Mouse (Mus musculus): ENCODE measurements around the gene 4933406M09Rik.

The 4933406M09Rik gene

DNA sequence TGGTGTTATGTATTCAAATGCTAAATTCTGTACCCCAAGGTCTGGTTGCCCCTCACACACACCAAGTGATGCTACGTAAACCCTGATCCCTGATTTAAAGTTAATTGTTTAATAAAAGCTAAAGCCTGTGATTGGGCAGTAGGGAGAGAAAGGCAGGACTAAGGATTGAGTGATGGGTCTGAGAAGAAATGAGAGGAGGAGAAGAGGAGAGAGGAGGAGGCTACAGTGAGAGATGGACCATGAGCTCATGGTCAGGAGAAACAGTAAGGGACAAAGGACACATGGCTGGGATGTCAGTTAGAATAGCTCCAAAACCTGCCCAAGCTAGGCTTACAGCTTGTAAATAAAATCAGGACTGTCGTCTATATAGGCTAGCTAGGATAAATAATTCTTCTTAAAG, 4.7 kb upstream of the 4933406M09Rik start:
- DNase-seq (ENCODE audit: low read depth in 2 of 2, low spot score in 2 of 2) = no peak

DNA sequence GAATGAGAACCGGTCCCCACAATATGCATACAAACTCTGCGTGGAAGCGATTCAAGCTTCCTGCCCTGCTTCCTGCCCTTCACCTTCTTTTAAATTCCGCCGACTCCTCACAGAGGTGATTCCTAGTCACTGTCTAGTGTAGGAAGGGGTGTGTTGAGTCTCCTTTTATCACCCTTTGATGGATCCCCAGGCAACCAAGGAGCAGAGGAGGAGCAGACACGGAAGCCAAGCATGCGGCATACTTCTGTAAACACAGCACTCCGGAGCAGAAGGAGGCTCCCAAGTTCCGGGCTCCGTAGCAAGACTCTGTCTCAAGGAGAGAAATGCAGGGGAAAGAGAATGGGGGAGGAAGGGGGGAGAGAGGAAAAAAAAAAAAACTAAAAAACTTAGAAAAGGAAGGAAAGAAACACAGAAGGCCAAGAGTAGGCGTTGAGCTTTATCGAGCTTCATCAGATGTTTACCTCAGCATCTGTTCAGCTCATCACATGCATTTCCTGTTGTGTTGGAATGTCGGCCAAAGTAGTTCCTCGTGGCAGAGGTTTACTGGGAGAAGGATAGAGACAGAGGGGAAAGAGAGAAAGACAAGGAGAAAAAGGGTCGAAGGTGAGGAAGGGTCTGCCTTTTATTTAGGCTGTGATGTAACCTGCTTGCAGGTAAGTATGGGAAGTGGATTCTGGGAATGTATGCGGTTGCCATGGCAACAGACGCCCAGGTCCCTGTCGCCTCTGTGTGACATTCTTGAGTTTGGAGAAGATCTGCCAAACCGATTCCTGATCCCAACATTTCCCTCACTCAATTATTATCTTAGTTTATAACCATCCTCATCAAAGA, 3.7 kb upstream of the 4933406M09Rik start:
- DNase-seq (ENCODE audit: low read depth in 2 of 2, low spot score in 2 of 2) = no peak

DNA sequence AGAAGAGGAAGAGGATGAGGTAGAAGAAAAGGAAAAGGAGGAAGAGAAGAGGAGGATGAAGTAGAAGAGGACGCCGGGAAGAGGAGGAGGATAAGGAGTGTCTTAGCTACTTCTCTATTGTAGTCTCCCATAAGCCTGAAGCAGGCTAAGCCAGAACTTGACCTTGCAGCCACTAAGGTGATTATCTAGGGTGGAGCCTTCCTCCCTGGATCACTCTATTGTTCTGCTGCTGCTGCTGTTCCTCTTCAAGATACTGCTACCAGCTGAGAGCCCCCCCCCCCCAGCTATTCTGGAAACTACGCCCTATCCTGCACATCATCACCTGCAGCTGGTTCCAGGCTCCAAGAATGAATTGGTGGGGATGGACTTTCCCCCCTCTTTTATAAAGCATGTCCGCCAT, 1.2 kb upstream of the 4933406M09Rik start:
- DNase-seq (ENCODE audit: low read depth in 2 of 2, low spot score in 2 of 2) = no peak

DNA sequence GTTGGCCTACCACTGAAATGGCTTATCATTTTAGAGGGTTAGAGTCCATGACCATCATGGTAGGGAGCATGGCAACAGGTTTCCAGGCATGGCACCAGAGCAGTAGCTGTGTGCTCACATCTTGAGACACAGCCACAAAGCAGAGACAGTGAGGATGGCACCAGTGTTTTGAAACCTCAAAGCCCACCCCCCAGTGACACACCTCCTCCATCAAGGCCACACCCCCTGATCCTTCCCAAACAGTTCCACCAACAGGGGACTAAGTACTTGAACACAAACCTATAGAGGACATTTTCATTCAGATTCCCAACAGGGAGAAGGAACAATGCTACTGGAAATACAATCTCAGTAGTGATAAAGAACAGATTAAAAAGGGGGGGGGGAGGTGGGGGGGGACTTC, 564 bp upstream of the 4933406M09Rik start:
- no peak for DNase-seq (ENCODE audit: low read depth in 2 of 2, low spot score in 2 of 2)

DNA sequence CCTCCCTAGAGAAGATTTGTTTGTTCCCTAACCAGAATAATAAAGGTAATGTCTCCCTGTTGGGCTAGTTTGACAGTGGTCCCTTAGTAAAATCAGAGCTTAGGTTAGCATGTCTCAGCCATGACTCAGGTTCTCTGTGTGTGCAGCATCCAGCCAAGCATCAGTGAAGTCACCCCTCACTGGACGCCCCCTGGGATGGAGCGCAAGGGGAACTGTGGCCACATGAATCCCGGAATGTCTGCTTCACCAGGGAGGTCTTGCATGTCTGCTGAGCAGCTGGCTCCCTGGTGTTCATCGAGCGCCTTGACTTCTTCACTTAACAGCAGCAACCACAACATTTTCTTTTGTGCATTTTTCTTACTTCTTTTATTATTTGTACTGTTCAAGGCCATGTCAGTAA, 8.1 kb downstream of the 4933406M09Rik start:
- no peak for DNase-seq (ENCODE audit: low read depth in 2 of 2, low spot score in 2 of 2)

DNA sequence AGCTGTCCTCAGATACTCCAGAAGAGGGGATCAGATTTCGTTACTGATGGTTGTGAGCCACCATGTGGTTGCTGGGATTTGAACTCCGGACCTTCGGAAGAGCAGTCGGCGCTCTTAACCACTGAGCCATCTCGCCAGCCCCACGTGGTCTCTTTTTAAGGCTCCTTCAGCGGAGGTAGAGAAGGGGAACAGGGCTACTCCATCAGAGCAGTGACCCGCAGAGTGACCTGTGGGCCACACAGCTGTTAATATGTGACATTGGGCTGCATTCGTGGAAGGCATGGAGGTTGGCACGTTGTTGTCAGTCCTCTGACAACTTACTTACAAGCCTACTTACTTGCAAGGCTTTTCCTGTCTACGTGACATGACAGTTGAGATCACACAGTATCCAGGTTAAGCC, 12.5 kb downstream of the 4933406M09Rik start:
- no peak for DNase-seq (ENCODE audit: low read depth in 2 of 2, low spot score in 2 of 2)

DNA sequence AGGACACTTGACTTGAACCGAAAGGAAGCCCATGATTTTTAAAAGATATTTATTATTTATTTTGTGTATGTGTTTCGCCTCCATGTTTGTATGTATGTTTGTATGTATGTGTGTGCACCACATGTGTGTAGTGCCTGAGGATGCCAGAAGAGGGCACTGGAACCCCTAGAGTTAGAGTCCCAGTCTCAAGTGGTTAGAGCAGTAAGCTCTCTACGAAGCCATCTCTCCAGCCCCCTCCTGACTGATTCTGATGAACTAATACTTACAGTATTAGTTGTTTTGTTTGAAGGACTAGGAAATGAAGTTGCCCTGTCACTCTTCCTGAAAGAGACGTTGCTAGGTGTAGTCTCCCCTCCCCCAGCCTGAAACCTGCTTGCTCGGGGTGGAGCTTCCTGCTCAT, 14.0 kb downstream of the 4933406M09Rik start:
- DNase-seq (ENCODE audit: low read depth in 2 of 2, low spot score in 2 of 2) = no peak

DNA sequence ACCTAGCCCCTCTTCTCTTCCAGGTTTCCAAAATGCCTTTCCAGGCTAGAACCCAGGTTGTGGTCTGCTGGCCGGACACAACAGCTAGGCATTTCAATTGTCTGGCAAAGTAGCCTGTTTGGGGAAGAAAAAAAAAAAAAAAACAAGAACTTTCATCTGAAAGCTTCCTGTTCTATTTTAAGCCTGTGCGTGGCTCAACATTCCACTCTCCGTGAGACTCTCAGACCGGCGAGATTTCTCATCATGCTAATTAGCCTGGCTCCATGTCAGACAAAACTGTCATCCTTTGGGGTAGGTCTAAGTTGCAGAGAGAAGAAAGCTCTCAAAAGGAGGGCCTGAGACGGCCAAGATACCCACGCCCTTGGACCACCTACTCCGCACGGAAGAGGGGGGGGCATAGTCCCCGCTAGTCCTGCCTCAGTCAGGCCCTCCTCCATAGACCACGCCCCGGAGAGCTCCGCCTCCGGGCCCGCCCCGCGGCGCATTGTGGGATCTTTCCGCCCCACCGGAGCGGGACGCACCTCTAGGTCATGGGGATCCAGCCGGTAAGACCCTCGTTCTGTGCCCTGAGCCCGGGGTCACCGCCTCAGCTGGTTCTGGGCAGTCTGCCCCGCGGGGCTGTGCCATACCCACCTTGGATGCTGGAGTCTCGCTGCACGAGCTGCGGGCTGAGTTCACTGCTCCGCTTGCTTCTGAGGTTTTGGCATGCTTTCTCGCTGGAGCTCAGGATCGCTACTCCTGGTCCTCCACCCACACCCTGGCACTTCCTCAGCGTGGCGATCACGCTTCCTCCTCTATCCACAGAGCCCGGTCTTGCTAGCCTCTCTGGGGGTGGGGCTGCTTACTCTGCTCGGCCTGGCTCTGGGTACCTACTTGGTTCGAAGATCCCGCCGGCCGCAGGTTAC, 20.0 kb downstream of the 4933406M09Rik start, which contains the start of gene Cyb5r1:
Gene Cyb5r1 (plus strand): TSS at position 51 of the 905 bp plus-strand sequence.
- peak; percentile 44 to 67 for DNase-seq (ENCODE audit: low read depth in 2 of 2, low spot score in 2 of 2)

DNA sequence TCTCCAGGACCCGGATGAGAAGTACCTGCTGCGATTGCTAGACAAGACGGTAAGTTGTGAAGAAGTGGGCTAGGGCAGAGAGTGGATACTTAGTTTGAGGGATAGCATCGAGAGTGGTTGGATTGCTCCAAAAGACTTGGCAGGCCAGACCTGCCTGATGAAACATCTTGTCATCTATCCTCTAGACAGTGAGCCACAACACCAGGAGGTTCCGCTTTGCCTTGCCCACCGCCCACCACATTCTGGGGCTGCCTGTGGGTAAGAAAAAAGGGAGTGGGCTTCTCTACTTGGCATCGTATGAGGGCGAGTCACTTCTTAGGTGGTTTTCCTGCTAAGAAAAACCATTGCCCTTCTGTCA, 20.7 kb downstream of the 4933406M09Rik start:
- no peak for DNase-seq (ENCODE audit: low read depth in 2 of 2, low spot score in 2 of 2)

DNA sequence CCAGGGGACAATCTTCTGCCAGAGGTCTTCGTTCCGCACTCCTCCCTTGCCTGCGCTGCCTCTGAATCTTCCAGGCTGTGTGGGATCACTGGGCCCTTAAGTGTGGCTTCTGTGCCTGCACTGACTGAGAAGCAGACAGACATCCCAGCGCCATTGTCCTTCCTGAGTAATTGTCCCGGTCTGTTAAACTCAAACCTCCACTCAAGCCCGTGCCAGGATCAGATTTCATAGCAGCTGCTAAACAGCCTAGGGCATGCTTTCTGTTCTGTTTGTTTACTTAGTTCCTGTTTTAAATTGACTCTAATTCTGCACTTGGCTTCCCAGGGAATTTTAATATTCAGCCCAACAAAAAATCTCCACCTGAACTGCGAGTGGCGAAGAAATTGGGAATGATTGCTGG, 22.3 kb downstream of the 4933406M09Rik start:
- no peak for DNase-seq (ENCODE audit: low read depth in 2 of 2, low spot score in 2 of 2)

DNA sequence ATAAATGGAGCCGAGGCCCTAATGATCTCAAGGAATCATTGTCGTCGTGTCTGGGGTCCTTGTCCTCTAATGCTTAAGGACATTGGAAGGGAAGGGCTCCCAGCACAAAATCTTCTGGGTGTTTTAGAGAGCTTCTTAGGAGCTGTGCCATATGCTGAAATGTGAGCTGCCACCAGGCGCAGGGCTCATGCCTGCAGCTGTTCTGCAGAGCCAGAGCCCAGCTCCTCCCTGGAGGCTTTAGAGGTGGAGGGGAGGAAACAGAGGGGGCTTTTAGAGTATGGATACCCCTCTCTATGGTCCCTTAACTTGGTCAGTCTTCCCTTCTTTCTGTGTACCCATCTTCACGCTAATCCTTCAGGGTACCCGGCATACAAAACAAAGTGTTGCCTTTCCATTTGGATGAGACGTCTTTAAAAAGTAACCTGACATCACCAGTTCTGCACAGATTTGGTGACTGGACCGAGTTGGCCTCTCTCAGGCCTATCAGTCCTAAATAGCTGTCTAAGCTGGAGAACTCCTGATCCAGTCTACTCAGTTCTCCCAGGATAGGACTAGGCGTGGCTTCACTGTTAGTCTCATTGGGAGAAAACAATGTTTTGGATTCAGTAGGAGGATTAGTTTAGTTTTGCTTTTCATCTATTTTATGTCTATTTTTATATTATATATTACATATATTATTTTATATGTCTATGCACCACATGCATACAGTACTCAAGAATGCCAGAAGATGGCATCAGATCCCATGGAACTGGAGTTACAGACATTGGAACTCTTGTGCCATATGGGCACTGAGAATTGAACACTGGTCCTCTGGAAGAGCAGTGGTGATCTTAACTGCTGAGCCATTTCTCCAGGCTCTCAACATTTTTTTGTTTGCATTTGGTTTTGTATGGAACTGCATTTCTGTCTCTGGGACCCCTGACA, 26.2 kb downstream of the 4933406M09Rik start:
- DNase-seq (ENCODE audit: low read depth in 2 of 2, low spot score in 2 of 2) = no peak

DNA sequence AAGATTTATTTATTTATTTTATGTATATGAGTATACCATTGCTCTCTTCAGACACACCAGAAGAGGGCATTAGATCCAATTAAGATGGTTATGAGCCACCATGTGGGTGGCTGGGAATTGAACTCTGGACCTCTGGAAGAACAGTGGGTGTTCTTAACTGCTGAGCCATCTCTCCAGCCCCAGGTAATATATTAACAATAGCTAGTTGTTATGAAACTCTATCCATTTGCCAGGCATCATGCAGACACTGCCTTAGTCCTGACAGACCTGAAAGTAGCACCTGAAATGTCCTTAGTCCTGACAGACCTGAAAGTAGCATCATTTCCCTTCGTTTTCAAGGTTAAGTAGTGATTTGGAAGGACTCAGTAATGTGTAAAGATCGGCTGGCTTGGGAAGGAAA, 28.3 kb downstream of the 4933406M09Rik start:
- no peak for DNase-seq (ENCODE audit: low read depth in 2 of 2, low spot score in 2 of 2)

DNA sequence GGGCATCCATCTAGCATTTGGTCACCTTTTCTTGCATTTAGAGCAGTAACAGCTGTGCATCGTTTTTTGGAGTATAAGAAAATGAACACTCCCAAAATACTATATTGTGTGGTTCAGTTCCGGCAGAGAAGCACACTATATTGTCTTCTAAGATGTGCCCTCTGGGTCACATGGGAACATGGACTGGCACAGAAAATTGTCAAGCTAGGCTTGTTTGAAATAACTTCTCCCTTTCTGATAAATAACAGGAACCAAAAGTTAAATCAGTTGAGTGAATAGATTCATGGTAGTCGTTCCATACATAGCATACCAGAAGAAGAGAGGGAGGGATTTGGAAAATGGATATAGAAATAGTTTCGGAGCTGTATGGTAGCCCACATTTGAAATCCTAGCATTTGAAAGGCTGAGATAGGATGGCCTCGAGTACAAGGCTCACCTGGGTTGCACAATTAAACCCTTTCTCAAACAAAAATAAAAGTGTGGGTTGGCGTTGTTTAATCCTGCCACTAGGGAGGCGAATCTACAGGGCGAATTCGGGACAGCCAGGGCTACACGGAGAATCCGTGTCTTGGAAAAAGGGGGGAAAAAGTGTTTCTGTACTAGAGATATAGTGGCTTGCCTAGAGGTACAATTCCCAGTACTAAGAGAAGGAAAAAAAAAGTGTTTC, 28.9 kb downstream of the 4933406M09Rik start:
- DNase-seq (ENCODE audit: low read depth in 2 of 2, low spot score in 2 of 2) = no peak

DNA sequence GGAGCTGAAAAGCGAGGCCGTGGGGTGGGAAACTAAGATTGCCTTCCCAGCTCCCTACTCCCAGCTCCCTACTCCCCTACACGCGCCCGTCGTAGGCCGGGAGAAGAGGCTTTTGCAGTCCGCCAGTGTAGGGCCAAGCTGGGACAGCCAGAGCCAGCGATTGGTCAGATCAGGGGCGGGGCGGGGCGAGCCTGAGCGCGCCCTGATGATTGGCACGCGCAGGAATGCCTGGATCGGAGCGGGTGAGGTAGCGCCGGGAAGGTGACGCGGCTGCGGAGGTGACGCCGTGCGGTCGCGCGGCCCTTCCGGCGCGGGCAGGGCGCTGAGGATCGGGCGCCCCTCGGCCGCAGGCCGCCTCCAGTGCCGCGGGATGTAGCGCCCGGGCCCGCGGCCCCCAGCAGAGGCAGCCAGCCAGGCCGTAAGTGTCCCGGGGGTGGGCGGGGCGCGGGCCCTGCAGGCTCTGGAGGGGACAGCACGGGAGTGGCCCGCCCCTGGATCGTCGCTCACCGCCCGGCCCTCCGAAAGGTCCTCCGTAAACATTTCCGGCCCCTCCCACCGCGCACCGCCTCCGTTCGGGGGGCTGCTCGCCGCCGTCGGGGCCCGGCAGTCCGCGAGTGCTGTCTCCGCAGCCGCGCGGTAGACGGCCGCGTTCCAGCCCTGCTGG, 29.6 kb downstream of the 4933406M09Rik start, which contains the start of gene Adipor1:
Gene Adipor1 (plus strand): TSS at position 211 of the 664 bp plus-strand sequence.
- peak; percentile 81 to 83 for DNase-seq (ENCODE audit: low read depth in 2 of 2, low spot score in 2 of 2)

DNA sequence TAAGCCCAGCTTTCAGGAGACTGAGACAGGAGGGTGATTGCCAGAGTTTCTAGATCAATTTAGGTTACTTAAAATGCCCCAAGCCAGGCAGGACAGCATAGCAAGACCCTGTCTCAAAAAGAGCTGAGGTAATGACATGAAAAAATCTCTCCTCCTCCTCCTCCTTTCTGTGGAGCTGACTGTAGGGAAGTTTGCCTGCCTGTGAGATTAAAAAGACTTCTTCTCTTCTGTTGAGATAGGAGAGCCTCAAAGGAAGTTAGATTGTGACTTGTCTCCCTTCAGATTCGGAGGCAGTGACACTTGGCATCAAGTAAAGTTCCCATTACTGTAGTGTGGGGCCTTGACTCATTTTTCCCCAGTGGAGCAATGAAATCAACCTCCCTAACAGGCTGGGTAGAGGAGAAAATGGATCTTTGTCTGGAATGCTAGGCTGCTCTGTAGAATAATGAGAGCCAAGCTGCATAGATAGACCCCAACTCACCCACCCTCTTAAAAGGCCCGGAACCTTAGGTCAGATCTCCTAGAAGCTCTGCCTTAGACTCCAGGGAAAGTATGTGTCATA, 32.8 kb downstream of the 4933406M09Rik start:
- no peak for DNase-seq (ENCODE audit: low read depth in 2 of 2, low spot score in 2 of 2)

DNA sequence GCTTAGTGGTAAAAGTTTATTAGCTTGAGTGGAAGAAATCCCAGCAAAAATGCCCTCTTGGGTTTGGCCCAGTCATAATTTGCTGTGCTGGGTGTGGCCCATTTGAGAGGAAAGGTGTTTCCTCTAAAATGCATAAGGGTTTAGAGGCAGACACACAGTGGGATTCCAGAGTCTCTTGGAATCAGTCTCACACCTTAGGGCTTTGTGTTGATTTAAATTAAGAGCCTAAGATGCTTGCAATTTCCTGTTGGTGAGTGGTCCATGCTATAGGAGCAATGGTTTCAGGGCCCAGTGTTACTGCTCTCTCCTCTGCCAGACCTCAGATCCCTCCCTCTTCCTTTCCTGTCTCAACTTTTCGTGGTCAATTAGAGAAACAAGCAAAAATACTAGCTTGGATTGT, 33.4 kb downstream of the 4933406M09Rik start:
- no peak for DNase-seq (ENCODE audit: low read depth in 2 of 2, low spot score in 2 of 2)

DNA sequence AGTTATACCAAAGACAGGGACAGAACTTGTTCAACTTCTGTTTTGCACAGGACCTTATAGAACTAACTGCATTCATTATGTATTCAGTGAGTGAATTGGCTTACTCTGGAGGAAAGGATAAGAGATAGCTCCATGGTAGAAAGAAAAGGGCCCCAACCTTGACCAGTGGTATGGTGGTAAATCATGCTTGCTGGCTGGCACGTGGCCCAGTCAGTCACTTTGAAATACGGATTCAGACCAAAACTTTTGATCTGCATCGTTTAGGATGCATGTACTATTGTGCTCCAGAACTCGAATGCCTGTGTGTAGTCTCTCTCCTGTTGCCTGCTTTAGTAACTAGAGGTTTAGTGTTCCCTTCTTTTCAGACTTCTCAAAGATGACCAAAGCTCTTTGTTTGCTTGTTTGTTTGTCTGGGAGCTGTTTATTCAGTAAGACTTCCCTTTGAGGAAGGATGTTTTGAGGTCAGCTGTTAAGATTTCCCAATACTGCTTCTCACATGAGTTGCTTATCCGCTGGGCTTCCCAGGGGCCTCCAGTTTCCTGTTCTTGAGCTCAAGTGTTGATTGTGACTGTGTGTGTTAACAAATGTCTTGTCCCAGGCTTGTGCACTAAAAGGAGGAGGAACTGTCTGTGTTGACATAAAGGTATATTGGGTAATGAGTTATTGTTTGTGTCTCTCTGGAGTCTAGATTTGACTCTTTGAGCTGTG, 34.2 kb downstream of the 4933406M09Rik start:
- DNase-seq (ENCODE audit: low read depth in 2 of 2, low spot score in 2 of 2) = no peak

DNA sequence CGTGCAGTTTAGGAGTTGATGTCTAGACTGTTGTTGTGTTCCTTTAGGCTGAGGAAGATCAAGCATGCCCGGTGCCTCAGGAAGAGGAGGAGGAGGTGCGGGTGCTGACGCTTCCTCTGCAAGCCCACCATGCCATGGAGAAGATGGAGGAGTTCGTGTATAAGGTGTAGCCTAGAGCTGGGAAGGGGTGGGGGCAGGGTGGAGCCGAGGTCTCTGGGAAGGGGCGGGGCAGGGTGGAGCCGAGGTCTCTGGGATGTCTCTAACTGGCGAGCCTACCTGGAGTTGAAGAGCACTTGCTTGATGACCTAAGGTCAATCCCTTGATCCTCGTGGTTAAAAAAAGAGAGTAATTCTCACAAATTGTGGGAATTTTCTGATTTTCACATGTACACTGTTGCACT, 38.2 kb downstream of the 4933406M09Rik start:
- DNase-seq (ENCODE audit: low read depth in 2 of 2, low spot score in 2 of 2) = no peak

DNA sequence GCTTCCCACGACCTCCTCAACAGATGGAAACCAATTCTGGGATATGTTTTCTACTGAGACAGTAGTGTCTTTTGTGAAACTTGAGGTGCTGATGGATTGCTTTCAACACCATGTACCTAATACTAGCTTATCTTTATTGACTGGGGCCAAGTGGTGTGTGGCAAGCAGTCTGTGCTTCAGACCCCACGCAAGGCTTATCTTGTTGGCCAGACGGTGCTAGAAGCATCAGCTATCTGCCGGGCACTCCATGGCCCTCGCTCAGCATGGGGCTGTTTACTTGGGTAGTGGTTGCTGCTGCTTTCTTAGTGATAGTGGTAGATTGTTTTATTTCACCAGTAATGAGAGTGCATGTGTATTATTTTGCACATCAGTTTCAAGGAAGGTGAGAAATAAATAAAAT, 40.5 kb downstream of the 4933406M09Rik start:
- no peak for DNase-seq (ENCODE audit: low read depth in 2 of 2, low spot score in 2 of 2)
